Mouse (Mus musculus) limb, embryonic 10.5 days (tissue): ENCODE data around the gene Espn. TPM values are rescaled to one million over a fixed set of nuclear protein-coding genes. Genes with fewer than 3 reads are reported as not detected.

ENCODE experiments used
- DNase-seq: peaks from one replicate; pipeline ENCODE4 v3.0.0-alpha.2; 2017; ENCODE audit warnings: low spot score
- H3K27ac ChIP-seq: fragments of 300-500 bp; sonication (generic); 2 replicates; pipeline ENCODE4 v1.5.1; 2016; ENCODE audit warnings: mild to moderate bottlenecking
- H3K27me3 ChIP-seq: fragments of 300-500 bp; sonication (generic); 2 replicates; pipeline ENCODE4 v1.6.1; 2016; ENCODE audit warnings: low read depth, mild to moderate bottlenecking; ENCODE audit not compliant: poor library complexity, severe bottlenecking
- H3K36me3 ChIP-seq: fragments of 300-500 bp; sonication (generic); 2 replicates; pipeline ENCODE4 v1.6.1; 2016; ENCODE audit warnings: mild to moderate bottlenecking, moderate library complexity
- H3K4me1 ChIP-seq: fragments of 300-500 bp; sonication (generic); 2 replicates; pipeline ENCODE4 v1.6.1; 2016
- H3K4me3 ChIP-seq: fragments of 300-500 bp; sonication (generic); 2 replicates; pipeline ENCODE4 v1.5.1; 2016; ENCODE audit warnings: mild to moderate bottlenecking, moderate library complexity
- H3K9me3 ChIP-seq: fragments of 300-500 bp; sonication (generic); replicated peaks from 2 replicates; pipeline ENCODE4 v1.6.1; 2016; ENCODE audit warnings: mild to moderate bottlenecking
- WGBS: fragments of 180-500 bp; shearing (Covaris S2); methylation state at CpG from one replicate; pipeline ENCODE4 v1.1.7; 2016; 5-methylcytosine and 5-hydroxymethylcytosine counted together
- polyA plus RNA-seq: library from polyadenylated mRNA; unstranded; fragments of >200 nt; fragmentation: Nextera tagmentation; extraction: Ambion mirVana; gene quantifications from 2 replicates; pipeline ENCODE4 v1.2.1, GENCODE M21; 2016

The Espn gene
- polyA plus RNA-seq, 1 experiment from 2014 or later, result 2.9 TPM

DNA sequence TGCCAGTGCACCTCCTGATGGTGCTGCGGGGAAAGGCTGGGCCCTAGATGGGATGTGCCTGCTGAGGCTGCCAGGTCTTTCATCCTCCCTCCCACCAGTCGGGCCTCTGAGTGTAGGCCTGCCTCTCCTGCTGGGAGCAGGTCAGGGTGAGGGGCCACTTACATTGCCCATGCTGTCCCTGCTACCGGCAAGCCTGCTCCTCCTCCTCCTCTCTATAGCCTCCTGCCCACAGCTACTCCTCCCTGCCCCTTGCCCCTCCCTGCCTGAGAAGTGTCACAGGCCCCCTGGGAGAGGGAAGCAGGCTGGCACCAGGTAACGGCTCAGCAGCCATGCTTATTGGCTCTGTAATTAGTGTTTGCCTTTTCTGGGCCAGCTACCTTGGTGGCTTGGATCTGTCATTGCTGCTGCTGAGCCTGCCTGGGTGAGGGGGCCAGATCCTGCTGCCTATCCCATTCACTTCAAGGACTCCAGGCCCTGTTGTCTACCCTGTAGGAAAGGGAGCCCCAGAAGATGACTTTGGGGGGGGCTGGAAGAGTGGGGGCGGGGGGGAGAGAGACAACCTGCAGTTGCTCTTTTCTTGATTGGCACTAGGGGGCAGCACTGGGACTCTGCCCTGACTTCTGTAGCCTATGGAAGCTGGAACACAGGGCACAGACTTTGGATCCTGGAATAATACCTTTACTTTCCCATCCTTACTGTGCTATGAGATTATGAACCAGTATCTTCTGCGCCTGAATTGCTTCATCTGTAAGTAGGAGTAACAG lies 15.9 kb downstream of the Espn start:
- 27% methylated on average over 6 of the region's 6 CpGs for WGBS
- DNase-seq, result peak; percentile 35

GRCm38 (mm10) chr4:152135363-152135762 lies 16.8 kb downstream of the Espn start:
- Histone ChIP-seq H3K36me3 (no peaks in the 10 kb centered on the region), H3K4me1 (peaks cover 41% of the 10 kb centered on the region), H3K27ac (no peak overlapping the region), H3K27me3 (peaks cover 82% of the 10 kb centered on the region), H3K4me3 (no peak overlapping the region), H3K9me3 (no peaks in the 10 kb centered on the region)
- DNase-seq, result no peak
- 78% methylated on average over 12 of the region's 12 CpGs for WGBS

More for the DNA sequence above, 15.9 kb downstream of the Espn start:
- Histone ChIP-seq H3K27me3 (peaks cover 82% of the 10 kb centered on the region), H3K27ac (no peak overlapping the region), H3K4me1 (peaks cover 32% of the 10 kb centered on the region), H3K36me3 (no peaks in the 10 kb centered on the region), H3K9me3 (no peaks in the 10 kb centered on the region), H3K4me3 (no peak overlapping the region)

GRCm38 (mm10) chr4:152134507-152134906 lies 17.7 kb downstream of the Espn start:
- Histone ChIP-seq H3K27ac (no peak overlapping the region), H3K36me3 (no peaks in the 10 kb centered on the region), H3K27me3 (peaks cover 90% of the 10 kb centered on the region), H3K4me1 (peaks cover 50% of the 10 kb centered on the region), H3K4me3 (no peak overlapping the region), H3K9me3 (no peaks in the 10 kb centered on the region)
- DNase-seq, result peak; percentile 75

DNA sequence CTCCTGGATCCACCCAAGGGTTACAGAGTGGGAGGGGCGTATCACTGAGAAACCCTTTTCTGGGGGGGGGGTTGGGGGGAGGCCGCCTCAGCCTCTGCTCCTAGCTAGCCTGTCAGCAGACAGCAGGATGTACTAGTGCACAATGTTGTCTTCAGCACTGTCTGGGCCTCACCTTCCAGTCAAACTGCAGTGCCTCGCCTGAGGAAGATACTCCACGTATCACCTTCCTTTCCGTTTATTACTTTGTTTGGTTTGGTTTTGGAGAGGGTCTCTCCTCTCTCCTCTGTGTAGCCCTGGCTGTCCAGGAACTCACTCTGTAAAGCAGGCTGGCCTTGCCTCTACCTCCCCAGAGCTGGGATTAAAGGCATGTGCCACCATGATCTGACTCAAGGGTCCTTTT lies 19.0 kb downstream of the Espn start:
- Histone ChIP-seq H3K4me1 (peaks cover 49% of the 10 kb centered on the region), H3K27ac (no peak overlapping the region), H3K4me3 (no peak overlapping the region), H3K9me3 (no peaks in the 10 kb centered on the region), H3K36me3 (no peaks in the 10 kb centered on the region), H3K27me3 (peaks cover 96% of the 10 kb centered on the region)
- no peak for DNase-seq
- WGBS, result 54% methylated on average over 5 of the region's 5 CpGs

GRCm38 (mm10) chr4:152132772-152133169 lies 19.4 kb downstream of the Espn start:
- no peak overlapping the region for H3K4me3 ChIP-seq
- 24% methylated on average over 10 of the region's 10 CpGs for WGBS
- peaks cover 47% of the 10 kb centered on the region for H3K4me1 ChIP-seq

GRCm38 (mm10) chr4:152131809-152132771 lies 20.1 kb downstream of the Espn start:
- 5% methylated on average over 50 of the region's 50 CpGs for WGBS
- Histone ChIP-seq H3K27ac (peak overlapping the region; percentile 75), H3K4me3 (peak overlapping the region; percentile 48), H3K27me3 (peaks cover 96% of the 10 kb centered on the region), H3K4me1 (peaks cover 48% of the 10 kb centered on the region), H3K9me3 (no peaks in the 10 kb centered on the region), H3K36me3 (no peaks in the 10 kb centered on the region)
- DNase-seq, result peak; percentile 73

More at GRCm38 (mm10) chr4:152132772-152133169, 19.4 kb downstream of the Espn start:
- H3K36me3 ChIP-seq, result no peaks in the 10 kb centered on the region
- H3K9me3 ChIP-seq, result no peaks in the 10 kb centered on the region
- H3K27ac ChIP-seq, result no peak overlapping the region
- DNase-seq, result peak; percentile 32
- peaks cover 96% of the 10 kb centered on the region for H3K27me3 ChIP-seq

DNA sequence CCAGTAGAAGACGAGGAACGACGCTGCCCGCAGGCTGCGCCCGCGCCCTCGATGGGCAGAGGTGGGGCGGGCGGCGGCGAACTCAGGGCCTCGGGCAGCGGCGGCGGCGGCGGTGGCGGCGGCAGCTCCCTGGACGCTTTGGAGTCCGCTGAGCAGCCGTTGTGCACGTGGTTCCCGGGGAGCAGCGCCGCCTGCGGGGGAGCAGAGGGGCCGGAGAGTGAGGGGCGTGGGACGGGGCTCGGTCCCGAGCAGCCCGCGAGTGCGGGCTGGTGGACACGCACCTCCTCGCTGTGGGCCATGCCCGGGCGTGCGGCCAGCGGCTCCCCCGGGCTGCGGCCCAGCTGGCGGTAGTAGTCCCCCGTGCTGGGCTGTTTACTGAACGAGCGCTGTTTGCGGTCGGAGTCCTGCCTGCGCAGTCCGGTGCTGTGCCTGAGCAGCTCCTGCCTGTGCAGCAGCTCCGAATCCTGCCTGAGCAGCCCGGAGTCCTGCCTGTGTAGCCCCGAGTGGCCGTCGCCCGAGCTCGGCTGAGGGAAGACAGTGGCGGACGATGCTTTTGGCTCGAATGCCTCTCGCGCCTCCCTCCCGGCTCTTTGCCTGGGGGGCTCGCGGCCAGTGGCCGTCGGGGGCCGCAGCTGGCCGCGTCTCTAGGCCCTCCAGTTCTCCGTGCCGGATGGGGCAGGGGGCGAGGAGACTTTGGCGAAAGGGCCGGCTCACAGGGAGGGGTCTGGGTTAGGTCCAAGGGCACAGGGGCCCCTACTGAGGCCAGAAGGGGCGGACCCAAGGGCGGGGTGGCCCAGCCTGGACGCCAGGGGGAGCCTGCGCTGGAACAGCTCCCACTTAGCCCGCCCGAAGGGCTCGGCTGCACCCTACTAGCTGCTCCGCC lies 21.2 kb downstream of the Espn start:
- Histone ChIP-seq H3K4me1 (peaks cover 54% of the 10 kb centered on the region), H3K27me3 (peaks cover 97% of the 10 kb centered on the region), H3K4me3 (peak overlapping the region; percentile 48), H3K36me3 (no peaks in the 10 kb centered on the region), H3K27ac (peak overlapping the region; percentile 75), H3K9me3 (no peaks in the 10 kb centered on the region)
- WGBS, result under 1% methylated on average over 83 of the region's 85 CpGs
- peak; percentile 77 for DNase-seq

DNA sequence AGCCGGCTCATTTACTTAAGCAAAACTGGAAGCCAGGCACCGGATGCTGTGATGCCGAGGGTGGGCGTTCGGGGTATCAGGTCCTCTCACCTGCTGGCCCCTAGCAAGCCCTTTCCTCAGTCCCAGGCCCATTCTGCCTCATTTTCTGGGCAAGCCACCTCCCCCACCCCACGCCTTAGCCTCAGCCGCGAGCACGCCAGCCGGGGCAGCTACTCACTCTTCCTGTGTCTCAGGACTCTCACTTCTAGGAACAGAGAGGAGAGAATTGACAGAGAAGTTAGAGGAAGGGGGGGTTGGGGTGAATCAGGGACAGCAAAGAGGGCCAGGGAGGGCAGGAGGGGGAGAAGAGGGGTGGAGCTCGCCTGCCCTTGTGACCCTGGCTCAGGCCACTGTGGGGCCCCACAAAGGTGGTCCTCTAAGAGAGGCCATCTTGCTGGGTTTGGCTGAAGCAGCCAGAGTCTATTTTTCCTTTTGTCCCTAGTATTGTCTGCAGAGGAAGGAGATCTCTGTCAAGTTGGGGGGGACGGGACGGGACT lies 22.7 kb downstream of the Espn start:
- Histone ChIP-seq H3K27me3 (peaks cover 100% of the 10 kb centered on the region), H3K4me3 (peak overlapping the region; percentile 0; the same call in 1 of the 2 replicates), H3K4me1 (peaks cover 68% of the 10 kb centered on the region), H3K36me3 (no peaks in the 10 kb centered on the region), H3K9me3 (no peaks in the 10 kb centered on the region), H3K27ac (no peak overlapping the region)
- WGBS, result 22% methylated on average over 13 of the region's 13 CpGs
- DNase-seq, result no peak

DNA sequence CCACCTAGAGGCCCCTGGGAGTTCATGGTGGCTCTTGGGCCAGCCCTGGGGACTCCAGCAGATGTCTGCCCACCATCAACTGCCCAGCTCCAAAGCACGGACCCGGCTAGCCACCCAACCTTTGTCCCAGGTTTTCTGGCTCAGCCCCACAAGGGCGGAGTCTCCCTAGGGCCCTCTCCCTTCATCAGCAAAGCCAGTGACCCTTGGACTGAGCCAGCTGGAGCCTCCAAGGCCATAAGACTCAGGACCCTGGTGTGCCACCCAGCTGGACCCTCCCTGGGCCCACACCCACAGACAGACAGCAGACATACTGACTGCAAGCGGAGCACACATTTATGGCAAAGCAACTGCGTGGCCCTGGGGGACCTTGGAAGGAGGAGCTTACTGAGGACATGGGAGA lies 23.4 kb downstream of the Espn start:
- Histone ChIP-seq H3K4me3 (no peak overlapping the region), H3K36me3 (no peaks in the 10 kb centered on the region), H3K27ac (no peak overlapping the region), H3K9me3 (no peaks in the 10 kb centered on the region), H3K4me1 (peaks cover 68% of the 10 kb centered on the region), H3K27me3 (peaks cover 100% of the 10 kb centered on the region)
- no peak for DNase-seq
- 52% methylated on average over 5 of the region's 5 CpGs for WGBS

DNA sequence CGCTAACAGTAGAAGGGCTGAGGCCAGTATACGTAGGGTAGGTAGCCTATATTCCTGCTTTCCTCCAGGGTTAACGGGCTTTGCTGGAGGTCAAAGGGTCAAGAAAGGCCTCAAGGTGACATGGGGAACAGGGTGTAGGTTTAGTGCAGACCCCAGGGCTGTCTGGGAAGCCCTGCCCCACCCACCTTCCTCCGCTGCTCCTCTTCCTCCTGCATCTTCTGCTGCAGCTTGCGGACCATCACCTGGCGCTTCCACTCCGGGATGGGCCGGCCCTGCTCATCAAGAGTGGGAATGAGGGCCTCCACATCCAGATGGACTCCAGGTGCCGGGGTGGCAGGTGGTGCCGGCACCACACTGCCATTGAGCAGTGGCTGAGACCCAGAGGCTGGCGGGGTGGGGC lies 24.3 kb downstream of the Espn start:
- DNase-seq, result peak; percentile 35
- Histone ChIP-seq H3K36me3 (no peaks in the 10 kb centered on the region), H3K27ac (no peak overlapping the region), H3K27me3 (peaks cover 100% of the 10 kb centered on the region), H3K4me1 (peaks cover 67% of the 10 kb centered on the region), H3K4me3 (no peak overlapping the region), H3K9me3 (no peaks in the 10 kb centered on the region)
- WGBS, result 80% methylated on average over 11 of the region's 11 CpGs

GRCm38 (mm10) chr4:152126026-152126920 lies 25.9 kb downstream of the Espn start:
- Histone ChIP-seq H3K27ac (0 out of 2 replicates have a peak overlapping the region, but pooled peaks have one; percentile 51), H3K9me3 (no peaks in the 10 kb centered on the region), H3K27me3 (peaks cover 100% of the 10 kb centered on the region), H3K4me3 (peak overlapping the region; percentile 42), H3K36me3 (no peaks in the 10 kb centered on the region), H3K4me1 (peaks cover 51% of the 10 kb centered on the region)
- peak; percentile 67 for DNase-seq
- 5% methylated on average over 65 of the region's 65 CpGs for WGBS
